Mouse (Mus musculus) right cerebral cortex, postnatal 25 days (tissue): ENCODE measurements around the gene Tbata.

Source experiments
- DNase-seq: peaks from one replicate; pipeline ENCODE4 v3.0.0; 2022

The Tbata gene

DNA sequence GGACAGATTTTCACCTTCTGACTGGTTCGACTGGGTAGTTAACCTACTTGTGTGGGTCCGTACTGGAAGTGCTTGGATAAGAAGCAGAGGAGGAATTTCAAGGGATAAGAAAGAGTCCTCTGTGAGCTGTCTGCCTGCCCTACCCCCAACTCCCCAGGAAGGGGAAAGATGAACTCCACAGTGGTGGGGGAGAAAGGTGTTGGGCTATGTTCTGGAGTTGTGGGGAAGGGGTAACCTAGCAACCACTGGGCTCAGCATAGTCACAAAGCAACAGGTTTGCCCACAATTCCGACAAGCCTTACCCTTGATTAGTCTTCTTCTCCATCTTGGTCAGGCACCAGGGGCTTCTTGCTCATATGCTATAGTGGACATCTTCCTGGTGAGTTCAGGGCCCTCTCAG lies at the start of gene Tbata:
Gene Tbata, plus strand, starts transcription at position 301 of the 400 bp plus-strand sequence.
- no peak for DNase-seq

DNA sequence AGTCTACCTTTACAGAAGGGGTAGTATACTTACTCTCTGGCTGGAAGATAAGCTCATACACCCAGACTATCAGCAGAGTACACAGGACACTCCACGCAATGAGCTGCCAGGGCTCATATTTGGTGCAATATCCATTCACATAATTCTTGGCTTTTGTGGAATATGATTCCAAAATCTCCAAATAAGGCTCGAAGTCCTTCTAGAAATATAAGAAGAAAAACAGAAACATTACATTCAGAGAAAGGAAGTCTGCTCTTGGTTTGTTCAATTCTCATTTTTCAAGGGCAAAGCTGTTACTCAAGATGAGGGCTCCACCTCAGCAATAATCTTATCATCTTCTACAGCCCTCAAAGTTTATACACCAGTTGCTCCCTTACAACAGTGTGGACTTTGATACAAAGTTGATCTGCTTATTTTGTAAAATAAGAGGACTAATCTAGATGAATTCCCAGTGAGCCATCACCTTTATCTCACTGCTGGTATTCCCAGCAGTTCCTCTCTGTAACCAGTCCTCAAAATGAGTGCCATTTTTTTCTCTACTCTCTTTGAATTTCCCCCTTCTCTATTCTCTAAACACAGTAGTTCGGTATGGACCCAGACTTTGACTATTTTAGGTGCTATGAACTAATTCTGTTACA lies 48.4 kb upstream of the Tbata start:
- no peak for DNase-seq

DNA sequence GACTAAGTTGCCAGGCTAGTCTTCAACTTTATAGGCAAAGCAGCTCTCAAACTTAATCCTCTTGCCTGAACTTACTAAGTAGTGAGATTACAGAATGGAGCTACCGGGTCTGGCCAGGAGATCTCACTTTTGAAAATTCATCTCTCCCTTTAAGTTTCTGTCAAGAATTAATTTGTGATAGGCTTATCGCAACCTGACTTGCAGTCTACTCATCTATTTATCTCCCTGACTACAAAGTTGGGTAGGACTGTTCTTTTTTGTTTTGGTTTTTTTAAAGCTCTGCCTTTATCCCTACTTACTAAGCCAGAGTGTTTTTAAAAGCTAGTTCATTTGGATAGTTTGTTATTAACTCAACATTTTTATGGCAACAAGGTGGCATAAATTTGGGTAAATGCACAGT lies 47.3 kb upstream of the Tbata start:
- DNase-seq, result no peak

DNA sequence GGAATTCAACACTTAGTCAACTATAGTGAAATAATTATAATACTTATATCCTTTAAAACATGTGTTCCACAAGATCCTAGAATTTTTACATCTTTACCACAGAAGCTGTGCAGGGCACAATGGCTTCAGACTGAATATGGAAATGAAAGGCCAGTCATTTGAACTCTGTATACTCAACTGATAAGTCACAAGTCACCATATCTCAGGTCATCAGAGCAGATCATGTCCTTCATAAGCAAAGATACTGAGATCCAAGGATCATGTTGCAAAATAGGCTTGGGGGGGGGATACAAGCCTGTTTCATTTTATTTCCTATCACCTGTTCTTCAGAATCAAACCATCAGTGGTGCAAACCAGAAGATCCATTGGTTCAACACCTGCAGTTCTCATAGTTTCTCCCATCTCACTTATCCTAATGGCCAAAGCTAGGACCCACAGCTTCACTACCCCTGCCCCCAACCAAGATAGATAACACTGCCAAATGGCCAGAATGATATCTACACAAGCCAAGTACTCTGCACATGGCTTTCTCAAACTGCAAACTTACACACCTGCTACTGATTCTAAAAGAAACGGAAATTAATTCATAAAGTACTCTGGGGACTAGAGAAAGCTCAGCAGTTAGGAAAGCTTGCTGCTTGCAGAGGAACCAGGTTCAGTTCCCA lies 42.9 kb upstream of the Tbata start:
- no peak for DNase-seq

DNA sequence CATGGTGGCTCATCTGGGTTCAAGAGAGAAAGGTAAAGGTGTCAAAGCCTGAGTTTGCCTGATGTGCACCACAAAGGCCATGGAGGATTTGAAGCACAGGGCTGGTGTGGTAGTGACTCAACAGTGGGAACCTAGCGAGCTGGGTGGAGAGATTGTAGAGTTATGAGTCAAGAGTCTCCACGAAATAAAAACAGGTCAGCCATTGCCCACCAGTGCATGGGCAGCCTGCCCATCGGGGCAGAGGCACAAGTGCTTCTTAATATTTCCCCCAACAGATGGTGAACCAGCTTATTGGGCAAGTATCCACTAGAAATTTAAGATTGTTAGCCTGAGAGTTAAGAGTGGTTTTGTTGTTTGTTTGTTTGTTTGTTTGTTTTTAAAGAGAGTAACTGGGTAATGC lies 40.8 kb upstream of the Tbata start:
- DNase-seq, result no peak

DNA sequence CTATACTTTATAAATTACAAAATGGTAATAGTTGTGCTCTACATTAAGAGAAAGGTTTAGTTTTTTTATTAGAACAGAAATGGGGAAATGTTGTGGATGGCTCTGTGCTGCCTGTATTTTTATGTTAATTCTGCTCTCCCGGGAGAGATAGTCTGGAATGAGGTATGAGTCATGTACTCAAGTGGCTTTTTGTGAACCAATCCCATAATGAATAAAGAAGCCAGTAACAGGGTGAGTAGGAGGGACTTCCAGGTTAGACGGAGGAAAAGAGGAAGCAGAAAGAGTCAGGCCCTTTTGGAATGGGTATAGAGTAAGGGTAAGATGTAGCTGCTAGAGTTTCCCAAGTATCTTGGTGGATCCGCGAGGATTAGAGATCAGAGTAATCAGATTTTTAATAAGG lies 37.7 kb upstream of the Tbata start:
- DNase-seq, result no peak

DNA sequence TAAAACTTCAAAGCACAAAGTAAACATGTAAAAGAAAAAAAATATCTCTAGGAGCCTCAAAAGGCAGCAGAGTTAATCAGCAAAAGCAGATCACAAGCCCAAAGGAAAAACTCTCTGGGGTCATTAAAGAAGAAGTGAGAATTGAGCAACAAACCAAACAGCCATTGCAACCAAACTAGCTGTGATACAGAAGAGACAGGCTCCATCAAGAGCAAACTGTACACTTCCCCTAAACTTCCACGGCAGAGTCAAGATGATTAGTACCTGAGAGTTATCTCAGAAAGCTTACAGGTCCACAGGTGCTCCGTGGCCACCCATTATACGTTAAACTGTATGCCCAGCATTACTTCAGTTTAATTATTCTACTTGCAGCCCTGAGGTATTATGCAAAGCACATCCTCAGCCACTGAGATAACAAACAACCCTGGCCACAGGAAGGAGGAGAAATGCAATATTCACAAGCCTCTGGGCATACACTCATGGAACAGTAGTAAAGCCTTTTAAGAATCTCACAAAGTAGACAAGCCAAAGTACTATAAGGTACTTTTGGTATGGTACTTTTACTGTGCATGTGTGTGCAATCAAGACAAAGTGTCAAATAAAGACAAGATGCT lies 36.4 kb upstream of the Tbata start:
- DNase-seq, result no peak

DNA sequence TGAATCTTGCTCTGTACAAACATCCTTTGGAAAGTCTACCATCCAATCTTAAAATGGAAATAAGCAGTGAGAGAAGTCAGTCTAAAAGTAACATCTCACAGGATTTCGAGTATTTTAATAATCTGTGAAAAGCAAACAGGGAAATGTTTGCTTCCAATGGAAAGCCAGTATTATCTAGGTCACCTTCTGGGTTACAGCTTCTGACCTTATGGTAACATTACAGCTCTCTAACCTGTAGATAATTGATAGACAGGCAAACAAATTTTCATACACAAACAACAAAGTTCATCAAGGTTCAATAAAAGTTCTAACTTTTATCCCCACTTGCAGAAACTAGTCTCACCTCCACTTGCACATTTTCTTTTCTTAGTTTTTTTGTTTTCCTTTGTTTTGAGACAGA lies 34.2 kb upstream of the Tbata start:
- DNase-seq, result no peak

DNA sequence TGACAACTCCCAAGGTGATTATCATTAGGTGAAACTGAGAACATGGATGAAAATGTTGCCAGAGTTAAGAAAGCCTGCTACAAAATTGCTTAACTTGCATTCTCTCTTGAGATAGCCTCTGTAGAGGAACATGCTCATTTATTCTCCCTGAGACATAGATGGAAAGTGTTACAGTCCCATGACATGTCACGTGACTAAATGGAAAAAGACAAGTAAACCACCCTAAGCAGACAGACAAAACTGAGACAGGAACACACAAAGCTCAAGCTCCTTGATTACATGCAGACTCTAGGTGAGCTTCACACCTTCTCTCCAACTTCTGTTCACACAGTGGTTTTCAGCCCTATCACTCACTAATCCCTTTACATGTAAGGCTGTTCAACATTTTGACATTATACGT lies 28.4 kb upstream of the Tbata start:
- no peak for DNase-seq

DNA sequence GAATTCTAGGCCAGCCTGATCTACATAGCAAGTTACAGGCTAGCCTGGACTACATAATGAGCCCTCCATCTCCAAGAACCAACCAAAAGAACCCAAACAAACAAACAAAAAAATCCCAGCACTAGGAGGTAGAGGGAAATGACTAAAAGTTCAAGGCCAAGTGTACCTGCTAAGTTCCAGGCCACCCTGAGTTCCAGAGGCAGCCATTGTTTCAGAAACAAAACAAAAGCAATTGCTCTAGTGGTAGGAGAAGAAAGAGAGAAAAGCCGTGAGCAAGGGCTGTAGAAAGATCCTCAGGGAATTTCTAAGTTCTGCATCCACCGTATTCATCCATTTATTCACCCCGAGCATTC lies 26.0 kb upstream of the Tbata start:
- no peak for DNase-seq

DNA sequence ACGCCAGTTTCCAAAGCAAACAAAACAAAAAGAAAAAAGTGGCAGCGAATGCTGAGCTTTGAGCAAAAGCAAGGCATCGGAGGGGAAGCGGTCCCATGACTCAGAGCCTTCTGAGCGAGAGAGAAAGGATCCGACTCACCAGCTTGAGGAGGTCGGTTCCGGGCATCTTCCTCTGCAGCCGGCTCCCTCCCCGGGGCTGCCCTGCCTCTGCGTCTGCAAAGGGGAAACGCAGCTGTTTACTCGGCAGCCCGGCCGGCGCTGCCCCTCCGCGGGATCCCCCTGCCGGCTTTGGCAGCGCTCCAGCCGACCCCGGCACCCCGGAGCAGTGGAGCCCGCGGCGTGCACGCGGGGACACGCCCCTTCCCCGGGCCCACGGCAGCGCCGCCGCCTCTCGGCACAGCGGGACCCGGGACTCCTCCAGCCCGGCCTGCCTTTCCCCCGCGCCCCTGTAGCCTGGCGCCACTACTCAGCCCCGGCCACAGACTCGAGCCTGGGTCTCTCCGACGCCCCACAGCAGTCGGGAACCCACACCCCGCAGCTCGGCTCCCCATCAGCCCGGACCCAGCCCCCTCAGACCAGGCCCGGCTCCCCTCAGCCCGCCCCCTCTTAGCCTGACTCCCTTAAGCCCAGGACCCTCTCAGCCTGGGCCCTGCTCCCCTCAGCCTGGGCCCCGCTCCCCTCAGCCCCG lies 25.5 kb upstream of the Tbata start:
- peak; percentile 63 for DNase-seq

DNA sequence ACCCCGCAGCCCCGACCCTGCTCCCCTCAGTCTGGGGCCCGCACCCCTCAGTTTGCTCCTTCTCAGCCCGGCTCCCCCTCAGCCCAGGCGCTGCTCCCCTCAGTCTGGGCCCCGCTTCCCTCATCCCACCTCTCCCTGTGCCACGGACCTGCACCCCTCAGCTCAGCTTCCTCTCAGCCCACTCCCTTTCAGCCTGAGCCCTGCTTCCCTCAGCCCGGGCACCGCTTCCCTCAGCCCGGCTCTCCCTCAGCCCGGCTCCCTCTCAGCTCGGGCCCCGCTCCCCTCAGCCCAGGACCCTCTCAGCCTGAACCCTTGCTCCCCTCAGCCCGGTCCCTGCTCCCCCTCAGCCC lies 25.0 kb upstream of the Tbata start:
- DNase-seq, result no peak

DNA sequence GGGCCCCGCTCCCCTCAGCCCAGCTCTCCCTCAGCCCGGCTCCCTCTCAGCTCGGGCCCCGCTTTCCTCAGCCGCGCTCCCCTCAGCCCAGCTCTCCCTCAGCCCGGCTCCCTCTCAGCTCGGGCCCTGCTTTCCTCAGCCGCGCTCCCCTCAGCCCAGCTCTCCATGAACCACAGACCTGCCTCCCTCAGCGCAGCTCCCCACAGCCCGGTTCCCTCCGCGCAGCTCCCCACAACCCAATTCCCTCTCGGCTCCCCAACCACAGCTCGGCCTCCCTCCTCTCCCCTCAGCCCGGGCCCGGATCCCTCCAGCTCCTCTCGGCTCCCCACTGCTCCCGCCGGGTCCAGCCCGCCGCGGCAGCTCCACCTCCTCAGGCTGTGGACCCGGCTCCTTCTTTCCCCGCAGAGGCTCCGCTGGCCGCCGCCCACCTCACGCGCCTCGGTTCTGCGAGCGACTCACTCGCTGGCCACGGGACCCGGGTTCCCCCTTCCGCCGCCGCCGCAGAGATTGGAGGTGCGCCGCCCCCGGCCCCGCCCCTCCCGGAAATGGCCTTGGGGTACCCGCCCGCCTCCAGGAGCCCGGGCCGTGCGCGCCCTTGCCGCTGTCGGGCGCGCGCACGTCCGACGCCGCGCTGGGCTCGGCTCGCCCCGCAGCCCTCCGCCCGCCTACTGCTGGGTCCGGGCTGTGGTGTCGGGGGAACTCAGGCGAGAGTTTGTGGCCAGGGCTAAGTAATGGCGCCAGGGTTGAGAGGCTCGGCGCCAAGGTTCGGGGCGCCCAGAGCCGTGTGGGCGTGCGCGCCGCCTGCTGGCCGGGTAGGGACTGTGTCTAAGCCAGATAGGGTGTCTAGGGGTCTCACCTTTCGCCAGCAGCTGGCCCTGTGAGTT lies 24.4 kb upstream of the Tbata start, which contains the start of gene Sgpl1:
Gene Sgpl1, minus strand, starts transcription at position 547 of the 884 bp plus-strand sequence.
- DNase-seq, result peak; percentile 90

DNA sequence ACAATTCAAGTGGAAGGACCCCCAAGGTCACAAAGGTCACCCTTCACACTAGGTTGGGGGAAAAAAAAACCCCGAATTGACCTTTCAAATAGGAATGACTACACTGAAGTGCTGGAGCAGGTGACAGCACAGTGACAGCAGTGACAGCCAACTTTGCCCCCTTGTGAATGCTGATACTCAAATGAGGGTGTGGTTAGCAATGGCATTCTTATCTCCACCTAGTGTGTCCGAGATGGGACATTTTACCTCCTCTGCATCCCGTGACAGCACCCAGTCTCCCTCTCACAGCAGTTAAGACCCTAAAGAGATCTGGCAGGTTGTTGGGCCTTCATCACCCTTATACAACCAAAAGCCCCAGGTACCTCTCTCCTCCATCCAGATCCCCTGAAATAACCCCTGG lies 22.3 kb upstream of the Tbata start:
- no peak for DNase-seq

DNA sequence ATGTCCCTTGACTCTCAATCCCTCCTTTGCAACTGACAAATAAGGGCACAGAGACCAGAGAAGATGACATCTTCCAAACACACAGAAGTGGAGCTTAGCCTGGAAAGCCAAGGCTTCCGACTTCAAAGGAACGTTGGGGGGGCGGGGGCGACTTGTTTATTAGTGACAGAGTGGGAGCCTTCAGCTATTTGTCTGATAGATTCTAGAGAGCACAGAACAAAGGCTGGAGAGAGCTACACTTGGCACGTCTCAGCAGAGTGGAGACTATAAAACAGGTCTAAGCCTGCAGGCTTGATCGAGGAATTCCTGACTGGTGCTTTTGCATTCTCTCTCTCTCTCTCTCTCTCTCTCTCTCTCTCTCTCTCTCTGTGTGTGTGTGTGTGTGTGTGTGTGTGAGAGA lies 21.1 kb upstream of the Tbata start:
- DNase-seq, result no peak

DNA sequence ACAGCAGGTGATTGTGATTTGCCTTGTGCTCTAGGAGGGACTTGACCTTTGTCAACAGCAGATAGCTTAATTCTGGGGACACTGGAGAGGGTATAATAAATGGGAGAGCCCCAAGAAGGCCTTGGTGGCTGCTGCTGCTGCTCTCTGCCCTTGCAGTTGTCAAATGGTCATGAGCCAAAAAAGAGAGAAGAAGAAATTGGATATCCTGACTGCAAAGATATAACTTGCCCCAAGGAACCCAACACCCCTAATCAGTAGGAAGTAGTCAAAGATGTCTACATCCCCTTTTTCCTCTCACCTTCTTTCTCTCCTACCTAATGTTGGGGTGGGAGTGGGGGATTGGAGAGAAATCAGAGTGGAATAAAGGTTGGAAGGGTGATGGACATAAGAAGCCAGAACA lies 19.6 kb upstream of the Tbata start:
- DNase-seq, result no peak

DNA sequence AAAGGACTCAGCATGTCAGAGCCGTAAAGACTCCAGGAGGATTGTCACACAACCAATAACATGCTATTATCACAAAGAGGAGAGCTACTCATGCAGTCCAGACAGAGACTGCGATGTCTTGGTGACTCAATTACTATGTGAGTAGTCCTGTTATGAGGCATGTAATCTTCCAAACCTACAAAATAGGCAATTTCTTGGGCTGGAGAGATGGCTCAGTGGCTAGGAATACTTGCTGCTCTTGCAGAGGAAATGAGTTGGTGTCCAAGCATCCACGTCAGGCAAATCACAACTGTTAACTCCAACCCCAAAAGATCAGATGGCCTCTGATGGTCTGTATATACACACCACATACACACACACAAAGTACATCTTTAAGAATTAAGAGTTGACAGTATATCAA lies 16.1 kb upstream of the Tbata start:
- no peak for DNase-seq

DNA sequence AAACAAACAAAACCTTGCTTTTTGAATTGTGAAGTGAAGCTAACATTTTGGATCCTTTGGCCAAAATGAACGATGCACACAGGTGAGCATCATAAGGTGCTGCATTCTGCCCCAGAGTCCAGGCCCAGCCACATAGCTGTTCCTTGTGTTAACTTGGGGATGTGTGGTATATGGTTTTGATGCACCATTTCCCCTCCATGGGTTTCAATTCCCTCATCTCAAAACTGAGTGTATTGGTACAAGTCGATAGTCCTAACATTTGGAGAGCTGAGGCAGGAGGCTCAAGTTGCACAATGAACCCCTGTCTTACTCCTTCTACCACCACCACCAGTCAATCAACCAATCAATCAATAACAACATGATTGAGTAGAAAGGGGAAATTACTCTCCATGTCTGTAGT lies 15.3 kb upstream of the Tbata start:
- no peak for DNase-seq

DNA sequence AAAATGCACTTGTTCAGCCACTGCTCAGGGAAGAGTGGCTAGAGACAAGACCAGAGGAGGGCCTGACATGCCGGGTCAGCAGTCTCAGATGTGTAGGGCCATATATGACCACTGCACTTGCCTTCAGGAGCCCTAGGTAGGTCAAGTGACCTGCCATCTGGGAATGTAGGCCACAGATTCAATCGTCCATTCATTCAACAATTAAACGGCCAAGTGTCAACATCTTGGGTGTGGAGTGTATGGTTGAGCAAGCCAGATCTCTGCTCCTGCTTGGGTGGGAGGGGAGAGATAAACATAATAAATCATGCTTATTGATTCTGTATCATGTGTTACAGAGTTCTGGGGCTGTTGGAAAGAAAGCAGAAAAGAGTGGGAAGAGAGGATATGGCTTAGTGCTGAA lies 13.2 kb upstream of the Tbata start:
- no peak for DNase-seq

DNA sequence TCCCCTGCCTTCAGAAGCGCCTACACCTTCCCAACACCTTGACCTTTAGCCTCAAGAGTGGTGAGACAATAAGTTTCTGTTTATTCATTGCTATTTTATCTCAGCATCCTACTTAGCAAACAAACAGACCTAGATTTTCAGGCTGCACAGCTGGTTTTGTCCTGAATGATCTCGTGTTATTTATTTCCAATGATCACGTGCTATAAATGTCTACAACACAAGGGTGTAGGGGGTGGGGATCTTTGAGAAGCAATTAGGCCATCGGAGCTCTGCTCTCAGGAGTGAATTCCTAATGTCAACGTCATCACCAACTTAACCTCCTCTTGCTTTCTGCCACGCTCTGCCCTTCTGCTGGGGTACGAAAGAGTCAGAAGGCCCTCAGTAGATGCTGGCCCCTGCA lies 11.7 kb upstream of the Tbata start:
- DNase-seq, result no peak

DNA sequence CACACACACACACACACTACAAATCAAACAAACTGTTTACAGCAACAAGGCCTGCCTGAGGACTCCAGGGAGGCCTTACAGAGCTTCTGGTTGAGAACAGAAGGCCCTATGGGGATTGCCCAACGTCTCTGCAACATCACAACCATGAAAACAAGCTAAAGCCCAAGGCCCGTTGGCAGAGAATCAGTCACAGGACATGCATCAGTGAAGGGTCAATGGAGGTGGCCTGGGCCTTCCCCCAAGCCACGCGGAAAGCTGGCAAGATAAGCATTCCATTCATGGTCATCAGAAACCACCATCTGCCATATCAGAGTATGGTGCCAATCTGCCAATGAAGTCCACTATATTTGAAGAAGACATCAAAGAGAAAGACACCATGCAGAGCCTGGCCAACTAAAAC lies 11.1 kb upstream of the Tbata start:
- no peak for DNase-seq

DNA sequence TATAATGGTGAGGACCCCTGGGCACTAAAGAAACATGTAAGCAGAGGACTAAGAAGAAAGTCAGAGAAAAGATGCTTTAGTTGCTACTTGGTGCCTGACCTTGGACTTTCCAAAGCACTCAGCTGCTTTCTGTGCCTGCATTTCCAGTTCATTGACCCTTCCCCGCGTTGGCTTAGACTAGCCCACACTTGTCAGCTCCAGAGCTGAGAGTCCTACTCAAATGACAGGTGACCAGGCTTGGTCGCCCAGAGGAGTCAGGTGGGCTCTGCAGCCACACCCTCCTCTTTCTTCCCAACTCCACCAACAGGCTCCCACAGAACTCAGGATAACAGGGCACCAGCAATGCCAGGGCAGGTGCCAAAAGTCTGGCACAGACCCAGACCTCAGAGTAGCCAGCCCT lies 9.4 kb upstream of the Tbata start:
- DNase-seq, result no peak
